Mouse (Mus musculus) thymus, adult 2 months (tissue): ENCODE results near the gene Scfd2. TPM values are rescaled to one million over a fixed set of nuclear protein-coding genes. Genes with fewer than 3 reads are reported as not detected.

Experiments used
- DNase-seq: peaks from one replicate; pipeline ENCODE4 v3.0.0; 2021
- H3K27ac ChIP-seq: fragments of 200-500 bp; 2 replicates; pipeline ENCODE4 v1.5.1; 2012; ENCODE audit warnings: low read length, control low read depth; ENCODE audit not compliant: control insufficient read depth, insufficient read depth
- H3K27me3 ChIP-seq: fragments of 200-500 bp; 2 replicates; pipeline ENCODE4 v1.6.1; 2012; ENCODE audit warnings: mild to moderate bottlenecking, low read length, moderate library complexity, mixed read lengths; ENCODE audit not compliant: control insufficient read depth, insufficient read depth
- H3K36me3 ChIP-seq: fragments of 200-500 bp; 2 replicates; pipeline ENCODE4 v1.6.1; 2012; ENCODE audit warnings: mild to moderate bottlenecking, low read length, moderate library complexity; ENCODE audit not compliant: control insufficient read depth, insufficient read depth
- H3K4me1 ChIP-seq: fragments of 200-500 bp; replicated peaks from 2 replicates; pipeline ENCODE4 v1.6.1; 2012; ENCODE audit warnings: low read length; ENCODE audit not compliant: control insufficient read depth, insufficient read depth
- H3K4me3 ChIP-seq: fragments of 200-500 bp; 2 replicates; pipeline ENCODE4 v1.5.1; 2012; ENCODE audit warnings: mild to moderate bottlenecking, low read length, control low read depth, moderate library complexity; ENCODE audit not compliant: control insufficient read depth, insufficient read depth
- CTCF ChIP-seq: fragments of 200-500 bp; IDR thresholded peaks from 2 replicates; pipeline ENCODE4 v1.5.1; 2012; ENCODE audit warnings: mild to moderate bottlenecking, control low read depth, low read length, moderate library complexity, borderline replicate concordance; ENCODE audit not compliant: control insufficient read depth, poor library complexity, insufficient read depth; ENCODE audit errors: extremely low read depth
- POLR2A ChIP-seq: fragments of 200-500 bp; IDR thresholded peaks from 2 replicates; pipeline ENCODE4 v1.6.1; 2012; ENCODE audit warnings: mild to moderate bottlenecking, low read length, control low read depth, moderate library complexity; ENCODE audit not compliant: control insufficient read depth, poor library complexity, insufficient read depth; ENCODE audit errors: extremely low read depth
- WGBS: fragments of 180-500 bp; shearing (Covaris S2); methylation state at CpG from one replicate; pipeline ENCODE4 v1.1.7; 2018; 5-methylcytosine and 5-hydroxymethylcytosine counted together
- polyA plus RNA-seq: library from polyadenylated mRNA; depleted of rRNA; stranded (reverse); fragments of >200 nt; gene quantifications from 2 replicates; pipeline ENCODE4 v1.2.3, GENCODE M21; 2012

Scfd2 gene
- polyA plus RNA-seq, 1 experiment, result 14.5 TPM

DNA sequence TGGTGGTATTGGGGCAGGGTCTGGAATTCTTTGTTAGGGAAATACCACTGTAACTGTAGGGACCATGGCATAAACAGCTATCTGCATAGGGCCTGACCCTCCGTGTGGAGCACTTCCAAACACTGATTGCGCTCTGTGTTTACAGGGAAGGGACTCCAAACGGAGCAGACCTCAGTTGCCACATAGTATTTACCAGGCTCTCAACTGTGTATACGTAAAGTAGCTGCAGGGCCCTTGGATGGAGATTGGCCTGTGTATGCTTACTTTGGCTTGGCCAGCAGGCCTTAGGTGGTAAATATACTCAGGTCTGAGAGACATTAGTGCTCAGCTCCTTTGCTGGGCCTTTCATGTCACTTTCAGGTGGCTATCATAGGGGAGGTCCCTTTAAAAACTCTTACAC, 329.0 kb downstream of the Scfd2 start:
- DNase-seq, result no peak
- TF ChIP-seq CTCF (no peak), POLR2A (no peak)
- WGBS, result 98% methylated on average over 4 of the region's 4 CpGs
- Histone ChIP-seq H3K27me3 (no peaks in the 10 kb centered on the region), H3K4me1 (peaks cover 34% of the 10 kb centered on the region), H3K4me3 (no peak overlapping the region), H3K36me3 (peaks cover 13% of the 10 kb centered on the region), H3K27ac (no peak overlapping the region)

DNA sequence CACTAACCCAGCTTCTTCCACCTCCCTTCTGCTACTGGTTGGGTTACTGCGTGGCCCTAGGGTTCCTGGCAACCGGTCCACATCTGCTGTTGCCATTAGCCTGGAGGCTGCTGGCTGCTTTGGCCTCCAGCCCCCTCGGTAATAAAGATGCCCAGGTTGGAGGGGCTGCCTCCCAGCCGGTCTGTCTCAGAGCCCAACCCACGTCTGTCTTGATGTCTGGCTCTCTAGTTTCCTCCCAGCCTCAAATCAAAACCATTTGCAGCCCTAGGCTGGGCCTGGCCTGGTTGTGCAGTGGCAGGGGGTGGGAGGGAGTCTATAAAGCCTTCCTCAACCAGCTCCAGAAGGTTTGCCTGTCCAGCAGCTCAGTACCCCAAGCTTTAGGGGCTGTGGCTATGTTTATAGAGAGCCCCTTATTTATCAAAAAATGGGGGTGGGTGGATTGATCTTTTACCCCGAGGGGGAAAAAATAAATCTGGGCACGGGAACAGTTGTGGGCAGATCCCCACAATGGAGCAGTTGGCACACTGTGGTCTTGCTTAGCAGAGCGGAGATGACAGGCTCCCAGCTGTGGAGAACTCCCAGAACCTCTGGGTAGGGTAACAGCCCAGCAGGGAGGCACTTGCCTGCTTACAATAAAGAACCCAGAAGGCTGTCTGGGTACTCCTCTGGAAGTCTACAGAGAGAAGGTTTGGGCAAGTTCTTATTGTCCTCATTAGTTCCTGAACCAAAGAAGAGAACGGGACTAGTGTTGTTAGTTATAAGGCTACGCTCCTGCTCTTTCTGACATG, 329.8 kb downstream of the Scfd2 start:
- Histone ChIP-seq H3K36me3 (peaks cover 13% of the 10 kb centered on the region), H3K27ac (no peak overlapping the region), H3K27me3 (no peaks in the 10 kb centered on the region), H3K4me1 (peaks cover 38% of the 10 kb centered on the region), H3K4me3 (no peak overlapping the region)
- 83% methylated on average over 10 of the region's 10 CpGs for WGBS
- TF ChIP-seq POLR2A (no peak), CTCF (no peak)
- no peak for DNase-seq

DNA sequence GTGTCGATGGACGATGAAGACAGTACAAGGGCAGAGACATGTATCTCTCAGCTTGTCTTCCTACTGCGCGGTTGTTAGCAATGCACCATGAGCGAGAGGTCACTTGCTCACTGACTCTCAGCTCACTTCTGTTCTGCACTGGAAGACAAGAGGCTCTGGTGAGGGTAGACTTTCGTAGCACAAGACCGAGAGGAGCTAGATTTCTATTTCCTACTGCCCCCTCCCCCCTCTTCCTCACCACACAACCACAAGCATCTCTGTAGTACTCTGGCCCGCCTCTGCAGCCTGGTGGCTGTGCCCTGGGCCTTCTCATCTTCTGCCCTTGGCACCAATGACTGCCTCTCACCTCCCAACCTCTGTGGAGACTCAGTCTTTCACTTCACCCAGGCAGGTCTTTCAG, 331.1 kb downstream of the Scfd2 start:
- DNase-seq, result peak; percentile 65
- WGBS, result 15% methylated on average over 8 of the region's 8 CpGs
- H3K36me3 ChIP-seq, result peaks cover 13% of the 10 kb centered on the region

DNA sequence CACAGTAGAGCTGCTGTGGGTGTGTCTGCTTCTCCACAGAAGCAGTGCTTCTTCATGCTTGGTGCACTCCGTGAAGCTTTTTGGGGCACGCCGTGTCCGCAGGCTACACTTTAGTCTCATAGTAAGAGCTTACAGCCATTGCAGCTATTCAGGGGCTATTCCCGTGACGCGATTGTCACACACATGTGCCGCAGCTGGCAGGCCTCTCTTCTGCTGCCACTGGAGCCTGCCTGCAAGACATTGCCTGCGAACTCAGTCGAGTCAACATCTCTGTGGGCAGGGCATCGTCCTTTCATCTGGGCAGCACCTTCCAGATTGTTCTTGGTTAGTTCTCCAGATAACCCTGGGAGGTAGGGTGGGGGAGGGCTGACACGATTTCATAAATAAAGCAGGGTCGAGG, 331.8 kb downstream of the Scfd2 start:
- peaks cover 44% of the 10 kb centered on the region for H3K4me1 ChIP-seq
- 67% methylated on average over 13 of the region's 13 CpGs for WGBS
- H3K36me3 ChIP-seq, result peaks cover 13% of the 10 kb centered on the region
- no peak overlapping the region for H3K27ac ChIP-seq
- no peak for DNase-seq
- no peaks in the 10 kb centered on the region for H3K27me3 ChIP-seq
- no peak overlapping the region for H3K4me3 ChIP-seq
- TF ChIP-seq CTCF (no peak), POLR2A (no peak)

More for the DNA sequence above, 331.1 kb downstream of the Scfd2 start:
- Histone ChIP-seq H3K27me3 (no peaks in the 10 kb centered on the region), H3K4me3 (no peak overlapping the region), H3K4me1 (peaks cover 44% of the 10 kb centered on the region), H3K27ac (no peak overlapping the region)
- TF ChIP-seq POLR2A (no peak), CTCF (peak; percentile 31; the same call in 1 of the 2 replicates)

DNA sequence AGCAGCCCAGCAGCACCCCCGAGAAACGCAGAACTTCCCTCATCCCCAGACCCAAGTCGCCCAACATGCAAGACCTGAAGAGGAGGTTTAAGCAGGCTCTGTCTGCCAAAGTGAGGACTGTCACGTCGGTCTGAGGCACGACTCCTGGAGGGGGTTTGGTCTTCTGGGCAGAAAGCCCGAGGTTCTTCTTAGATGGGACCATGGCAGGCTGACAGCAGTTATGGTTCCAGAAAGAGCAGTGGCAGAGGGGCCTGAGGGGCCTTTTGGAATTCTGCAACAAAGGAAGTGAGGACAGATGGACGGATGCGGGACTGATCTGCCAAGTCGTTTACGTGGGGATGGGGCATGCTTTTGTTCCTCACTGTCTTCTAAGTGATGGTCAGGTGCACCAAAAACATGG, 333.1 kb downstream of the Scfd2 start:
- WGBS, result 95% methylated on average over 11 of the region's 11 CpGs
- Histone ChIP-seq H3K36me3 (peaks cover 13% of the 10 kb centered on the region), H3K27me3 (no peaks in the 10 kb centered on the region), H3K4me3 (no peak overlapping the region), H3K27ac (no peak overlapping the region), H3K4me1 (peaks cover 52% of the 10 kb centered on the region)
- TF ChIP-seq POLR2A, result no peak
- no peak for TF ChIP-seq CTCF
- DNase-seq, result no peak

DNA sequence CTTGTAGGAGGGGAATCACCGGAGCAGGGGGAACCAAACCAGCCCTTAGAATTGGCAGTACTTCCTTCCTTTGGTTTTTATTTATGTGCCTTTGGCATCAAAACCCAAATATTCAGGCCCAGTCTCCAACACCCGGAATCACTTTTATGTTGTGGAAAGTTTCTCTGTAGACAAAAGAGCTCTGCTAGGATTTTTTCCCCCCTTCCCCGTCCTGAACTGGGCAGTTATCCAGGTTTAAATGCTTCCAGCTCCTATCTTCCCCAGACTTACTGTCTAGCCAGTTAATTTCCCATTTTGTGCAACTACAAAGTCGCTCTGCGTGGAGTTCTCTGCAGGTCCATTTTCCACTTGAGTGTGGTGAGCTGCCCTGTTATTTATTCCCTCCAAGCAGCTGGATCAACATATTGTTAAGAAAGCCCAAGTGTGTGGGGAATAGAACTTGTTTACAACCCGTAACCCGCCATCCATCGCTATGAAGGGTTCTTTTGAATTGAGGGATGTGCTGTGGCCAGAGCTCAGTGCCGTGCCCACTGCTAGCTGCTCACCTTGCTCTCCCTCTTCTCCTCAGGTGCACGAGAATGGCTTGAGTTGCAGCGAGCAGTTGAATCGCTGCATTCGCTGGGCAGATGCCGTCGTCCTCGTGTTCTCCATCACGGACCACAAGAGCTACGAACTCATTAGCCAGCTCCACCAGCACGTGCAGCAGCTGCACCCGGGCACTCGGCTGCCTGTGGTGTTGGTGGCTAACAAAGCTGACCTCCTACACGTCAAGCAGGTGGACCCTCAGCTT, 333.8 kb downstream of the Scfd2 start:
- Histone ChIP-seq H3K4me3 (no peak overlapping the region), H3K27ac (no peak overlapping the region), H3K36me3 (peaks cover 13% of the 10 kb centered on the region), H3K27me3 (no peaks in the 10 kb centered on the region), H3K4me1 (peaks cover 53% of the 10 kb centered on the region)
- 85% methylated on average over 22 of the region's 22 CpGs for WGBS
- DNase-seq, result no peak
- TF ChIP-seq CTCF, result no peak
- no peak for TF ChIP-seq POLR2A

DNA sequence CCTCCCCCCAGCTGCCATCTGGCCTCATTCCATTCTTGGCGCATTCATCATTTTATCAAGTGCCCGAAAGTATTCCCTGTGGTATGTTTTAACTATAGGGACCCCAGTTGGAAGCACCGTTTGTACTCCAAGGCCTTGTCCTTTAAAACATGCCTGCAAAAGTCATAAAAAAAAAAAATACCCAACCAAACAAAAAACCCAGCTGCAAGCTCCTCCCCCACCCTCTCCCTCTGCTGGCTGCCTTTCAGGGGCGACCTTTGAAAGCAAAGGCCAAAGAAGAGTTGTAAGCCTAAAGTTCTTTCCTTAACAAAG, 335.3 kb downstream of the Scfd2 start:
- Histone ChIP-seq H3K27me3 (no peaks in the 10 kb centered on the region), H3K36me3 (peaks cover 13% of the 10 kb centered on the region), H3K27ac (no peak overlapping the region), H3K4me1 (peaks cover 50% of the 10 kb centered on the region), H3K4me3 (no peak overlapping the region)
- TF ChIP-seq CTCF (no peak), POLR2A (no peak)
- DNase-seq, result peak; percentile 59
- WGBS, result 26% methylated on average over 4 of the region's 4 CpGs
